Mouse (Mus musculus) G1E (cell line): Measurements from ENCODE around the gene Izumo4. TPM values are rescaled to one million over a fixed set of nuclear protein-coding genes. Genes with fewer than 3 reads are reported as not detected.

Experiments used
- ATAC-seq: 2 replicates; pipeline ENCODE4 v1.8.0; 2016; ENCODE audit warnings: mild to moderate bottlenecking; ENCODE audit not compliant: insufficient number of reproducible peaks, poor library complexity, low FRiP score, severe bottlenecking; ENCODE audit errors: extremely low read depth
- DNase-seq: peaks from one replicate; pipeline ENCODE4 v3.0.0; 2012; ENCODE audit warnings: low spot score
- H3K27me3 ChIP-seq: 2 replicates; pipeline ENCODE4 v1.6.1; 2012; ENCODE audit warnings: mild to moderate bottlenecking, low read length, inconsistent platforms; ENCODE audit not compliant: insufficient read depth
- H3K36me3 ChIP-seq: replicated peaks from 2 replicates; pipeline ENCODE3; 2012; ENCODE audit warnings: mild to moderate bottlenecking, inconsistent platforms
- H3K4me1 ChIP-seq: 2 replicates; pipeline ENCODE4 v1.6.1; 2012; ENCODE audit warnings: low read depth, low read length, inconsistent platforms, mixed read lengths; ENCODE audit not compliant: insufficient read depth
- H3K4me3 ChIP-seq: 2 replicates; pipeline ENCODE4 v1.5.1; 2012; ENCODE audit warnings: low read depth, mild to moderate bottlenecking, inconsistent platforms, low read length, moderate library complexity, mixed read lengths
- H3K9me3 ChIP-seq: replicated peaks from 2 replicates; pipeline ENCODE4 v1.6.1; 2012; ENCODE audit warnings: inconsistent platforms
- CTCF ChIP-seq: IDR thresholded peaks from 2 replicates; pipeline ENCODE4 v1.5.1; 2012; ENCODE audit warnings: low read depth, low read length, inconsistent platforms, mixed read lengths
- GATA1 ChIP-seq: IDR thresholded peaks from 2 replicates; pipeline ENCODE4 v1.6.1; 2012; ENCODE audit warnings: borderline replicate concordance, low read length, inconsistent platforms, mixed read lengths
- GATA2 ChIP-seq: IDR thresholded peaks from 2 replicates; pipeline ENCODE4 v1.6.1; 2012; ENCODE audit warnings: low read depth, low read length, inconsistent platforms, borderline replicate concordance
- POLR2AphosphoS5 ChIP-seq: IDR thresholded peaks from 2 replicates; pipeline ENCODE4 v1.6.1; 2012; ENCODE audit warnings: low read depth, low read length, inconsistent platforms; ENCODE audit not compliant: insufficient replicate concordance
- TAL1 ChIP-seq: conservative IDR thresholded peaks from 2 replicates; pipeline ENCODE4 v1.6.1; 2012; ENCODE audit warnings: low read depth, low read length, inconsistent platforms, mixed read lengths
- polyA plus RNA-seq: library from polyadenylated mRNA; stranded (reverse); fragments of >175 nt; gene quantifications from 2 replicates; pipeline ENCODE4 v1.2.3, GENCODE M21; 2012
- total RNA-seq, 2 experiments: library from RNA; stranded (forward) in 1 of 2; stranded (reverse) in 1 of 2; fragments of 200-1000 nt in 1 of 2; fragments of >200 nt in 1 of 2; fragmentation: Nextera tagmentation in 1 of 2; gene quantifications; 2 replicates each; pipeline ENCODE4 v1.2.3; 2014 to 2017

Gene Izumo4
- total RNA-seq (2014; fragmentation: Nextera tagmentation): 2.3 and 7.4 TPM in 2 replicates
- total RNA-seq (2017): 5.9 and 10.3 TPM in 2 replicates
- polyA plus RNA-seq: 7.5 and 8.2 TPM in 2 replicates

DNA sequence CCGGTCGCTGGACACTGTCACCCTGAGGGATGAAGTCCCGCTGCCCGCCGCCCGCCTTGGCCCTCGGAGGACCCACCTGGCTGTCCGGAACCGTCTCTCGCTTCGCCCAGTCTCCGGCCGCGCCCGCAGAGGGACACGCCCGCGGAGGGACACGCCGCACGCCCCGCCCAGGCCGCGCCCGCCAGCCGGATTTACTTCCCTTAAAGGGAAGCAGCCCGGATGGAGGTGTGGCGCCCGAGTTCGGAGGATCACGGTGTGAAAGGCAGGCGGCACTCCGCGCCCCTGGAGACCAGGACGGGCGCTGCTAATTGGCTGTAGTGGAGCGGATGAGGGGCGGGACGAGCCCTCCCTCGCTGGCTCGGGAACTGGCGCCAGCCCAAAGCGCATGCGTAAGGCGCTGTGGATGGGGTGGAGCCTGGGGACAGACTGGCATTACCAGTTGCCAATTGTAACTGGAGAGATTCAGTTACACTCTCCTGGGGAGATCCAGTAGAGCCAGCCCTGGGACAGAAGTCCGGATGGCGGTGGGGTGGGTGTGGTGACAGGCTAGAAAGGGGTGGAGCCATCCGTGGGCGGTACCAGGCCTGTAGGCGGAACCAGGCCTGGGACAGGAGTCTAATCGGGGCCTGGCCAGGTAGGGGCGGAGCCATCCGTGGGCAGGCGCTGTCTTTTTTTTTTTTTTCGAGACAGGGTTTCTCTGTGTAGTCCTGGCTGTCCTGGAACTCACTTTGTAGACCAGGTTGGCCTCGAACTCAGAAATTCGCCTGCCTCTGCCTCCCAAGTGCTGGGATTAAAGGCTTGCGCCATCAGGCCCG lies at the start of gene Izumo4, which contains the start of gene Mob3a:
Izumo4 (plus strand) TSS at position 464 of the 815 bp plus-strand sequence.
Mob3a (minus strand) TSS at position 257 of the 815 bp plus-strand sequence.
- peaks cover 77% of the 10 kb centered on the region for H3K4me1 ChIP-seq
- ATAC-seq: peak; percentile 75

DNA sequence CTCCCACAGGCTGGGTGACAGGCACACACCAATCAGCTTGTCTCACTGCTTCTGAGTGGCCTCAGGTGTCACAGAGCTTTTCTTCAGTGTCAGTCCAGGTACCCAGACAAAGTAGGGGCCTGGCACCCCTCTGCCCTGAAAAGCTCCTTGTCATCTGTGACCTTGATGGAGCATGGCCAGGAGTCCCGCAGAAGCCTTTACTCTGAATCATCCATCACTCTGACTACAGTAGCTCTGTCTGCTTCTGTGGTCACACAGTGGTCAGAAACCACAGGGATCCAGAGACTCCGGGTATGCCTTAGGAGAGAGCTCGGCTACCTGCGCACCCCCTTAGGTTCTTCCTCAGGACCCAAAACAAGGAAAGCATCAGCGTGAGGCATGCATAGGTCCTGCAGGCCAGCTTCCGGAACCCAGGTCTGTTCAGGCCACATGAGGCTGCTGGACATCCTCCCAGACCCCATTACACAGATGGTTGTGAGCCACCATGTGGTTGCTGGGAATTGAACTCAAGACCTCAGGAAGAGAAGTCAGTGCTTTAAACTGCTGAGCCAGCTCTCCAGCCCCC lies 48.7 kb upstream of the Izumo4 start:
- no peak overlapping the region for H3K4me3 ChIP-seq
- peaks cover 60% of the 10 kb centered on the region for H3K4me1 ChIP-seq
- DNase-seq (no peak), ATAC-seq (no peak)
- peaks cover 51% of the 10 kb centered on the region for H3K36me3 ChIP-seq
- no peaks in the 10 kb centered on the region for H3K9me3 ChIP-seq
- no peaks in the 10 kb centered on the region for H3K27me3 ChIP-seq
- TF ChIP-seq POLR2AphosphoS5: no peak

More for the DNA sequence above, at the start of gene Izumo4, which contains the start of gene Mob3a:
- Histone ChIP-seq H3K27me3 (no peaks in the 10 kb centered on the region), H3K4me3 (peak within 1 kb of the TSS; percentile 75), H3K9me3 (no peaks in the 10 kb centered on the region), H3K36me3 (peaks cover 59% of the 10 kb centered on the region)
- DNase-seq: peak; percentile 95
- TF ChIP-seq POLR2AphosphoS5: no peak
- TF ChIP-seq GATA2: no peak
- TF ChIP-seq GATA1: no peak
- no peak for TF ChIP-seq TAL1
- TF ChIP-seq CTCF: no peak

DNA sequence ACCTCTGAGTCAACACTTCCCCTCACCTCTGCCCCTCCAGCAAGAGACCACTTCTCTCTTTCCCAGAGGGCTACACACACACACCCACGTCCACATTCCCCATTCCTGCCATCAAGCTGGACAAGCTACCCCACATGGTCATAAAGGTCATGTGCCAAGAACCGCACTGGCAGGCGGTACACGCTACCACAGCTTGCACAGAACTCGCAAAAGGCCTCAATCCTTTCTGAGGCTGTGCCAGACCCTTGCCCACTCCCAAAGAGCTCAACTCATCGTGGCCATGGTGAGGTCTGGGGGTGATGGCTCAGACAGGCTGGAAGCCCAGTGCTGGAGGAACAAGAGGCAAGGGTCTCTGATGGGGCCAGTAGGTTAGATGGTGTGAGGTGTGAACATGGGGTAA lies 47.1 kb upstream of the Izumo4 start:
- H3K36me3 ChIP-seq: peaks cover 37% of the 10 kb centered on the region
- peaks cover 65% of the 10 kb centered on the region for H3K4me1 ChIP-seq
- H3K27me3 ChIP-seq: no peaks in the 10 kb centered on the region
- no peaks in the 10 kb centered on the region for H3K9me3 ChIP-seq
- DNase-seq: no peak
- peak overlapping the region; percentile 30; the same call in 1 of the 2 replicates for H3K4me3 ChIP-seq
- TF ChIP-seq GATA2 (no peak), POLR2AphosphoS5 (no peak), CTCF (no peak), GATA1 (no peak), TAL1 (no peak)
- ATAC-seq: no peak

DNA sequence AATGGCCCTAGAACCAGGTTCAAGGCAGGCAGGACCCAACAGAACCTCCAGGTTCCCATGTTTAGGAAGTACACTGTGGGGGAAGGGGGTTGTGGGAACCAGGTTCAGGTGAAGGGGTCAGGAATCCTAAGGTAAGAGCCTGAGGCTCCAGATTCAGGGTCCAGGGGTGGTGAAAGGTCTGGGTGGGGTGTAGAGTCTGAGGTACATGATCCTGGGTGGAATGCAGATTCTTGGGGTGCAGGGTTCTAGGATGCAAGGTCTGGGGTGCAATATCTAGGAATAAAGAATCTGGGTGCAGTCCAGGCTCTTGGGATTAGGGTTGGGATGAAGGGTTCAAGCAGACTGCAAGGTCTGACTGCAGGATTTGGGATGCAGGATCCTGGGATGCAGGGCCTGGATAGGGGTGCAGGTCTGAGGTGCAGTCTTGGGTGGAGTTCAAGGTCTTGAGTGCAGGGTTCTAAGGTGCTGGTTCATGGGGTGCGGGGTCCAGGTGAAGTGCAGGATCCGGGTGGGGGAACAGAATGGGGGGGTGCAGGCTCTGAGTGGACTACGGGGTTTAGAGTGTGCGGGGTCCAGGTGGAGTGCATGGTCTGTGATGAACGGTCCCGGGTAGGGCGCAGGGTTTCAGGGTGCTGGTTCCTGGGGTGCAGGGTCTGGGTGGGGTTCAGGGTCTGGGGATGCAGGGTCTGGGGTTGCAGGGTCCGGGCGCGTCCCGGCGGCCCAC lies 46.4 kb upstream of the Izumo4 start:
- Histone ChIP-seq H3K27me3 (no peaks in the 10 kb centered on the region), H3K9me3 (no peaks in the 10 kb centered on the region), H3K4me1 (peaks cover 61% of the 10 kb centered on the region), H3K36me3 (peaks cover 33% of the 10 kb centered on the region), H3K4me3 (peak overlapping the region; percentile 99)
- ATAC-seq (no peak), DNase-seq (no peak)
- TF ChIP-seq POLR2AphosphoS5 (no peak), GATA1 (no peak), GATA2 (no peak), TAL1 (no peak), CTCF (no peak)

DNA sequence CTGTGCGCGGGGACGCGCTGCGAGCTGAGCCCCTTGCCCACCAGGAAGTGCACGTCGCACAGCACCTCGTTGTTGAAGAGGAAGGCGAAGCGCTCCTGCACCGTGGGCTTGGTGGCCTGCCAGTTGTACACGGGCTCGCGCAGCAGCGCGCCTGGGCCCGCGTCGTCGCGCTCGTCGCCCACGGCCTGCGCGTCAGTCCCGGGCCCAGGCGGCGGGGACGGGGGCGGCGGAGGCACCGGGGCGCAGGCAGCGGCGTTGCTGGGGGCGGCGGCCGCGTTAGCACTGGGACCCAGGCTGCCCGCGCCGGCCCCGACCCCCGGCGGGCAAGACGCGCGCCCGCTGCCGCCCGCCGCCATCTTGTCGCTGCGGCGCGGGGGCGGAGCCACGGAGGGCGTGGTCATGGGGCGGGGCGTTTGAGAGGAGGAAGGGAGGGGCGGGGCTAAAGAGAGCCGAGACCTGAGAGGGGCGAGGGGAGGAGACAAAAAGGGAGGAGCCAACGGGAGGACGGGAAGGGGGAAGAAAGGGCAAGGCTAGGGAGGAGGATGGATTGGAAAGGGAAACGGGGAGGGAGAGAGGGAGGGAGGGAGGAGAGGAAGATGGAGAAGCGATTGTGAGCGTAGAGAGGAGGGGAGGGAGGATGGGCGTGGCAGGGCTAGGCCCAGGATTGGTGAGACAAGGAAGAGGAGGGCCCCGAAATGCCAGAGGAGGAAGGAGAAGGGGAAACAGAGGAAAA lies 45.7 kb upstream of the Izumo4 start:
- Histone ChIP-seq H3K27me3 (no peaks in the 10 kb centered on the region), H3K9me3 (no peaks in the 10 kb centered on the region), H3K4me3 (peak overlapping the region; percentile 99), H3K36me3 (peaks cover 27% of the 10 kb centered on the region), H3K4me1 (peaks cover 64% of the 10 kb centered on the region)
- TF ChIP-seq POLR2AphosphoS5 (no peak), CTCF (no peak), GATA2 (no peak), TAL1 (no peak), GATA1 (no peak)
- ATAC-seq (peak; percentile 88), DNase-seq (peak; percentile 83)
